Mouse (Mus musculus): ENCODE measurements around the gene Hnrnpul1. TPM values are rescaled to one million over a fixed set of nuclear protein-coding genes. Genes with fewer than 3 reads are reported as not detected.

Hnrnpul1 gene
- total RNA-seq, 2 experiments from 2014 or later: 55.3 to 57.2 TPM

Other genes starting within 250 kb of the Hnrnpul1 start
- gene Ceacam2, start 214.9 kb downstream of the Hnrnpul1 start, total RNA-seq (2021): under 1 TPM; 0.49 to 0.59 TPM
- gene Erich4, start 138.9 kb downstream of the Hnrnpul1 start, total RNA-seq (2021): not detected
- 10 to 100 TPM; 36.9 to 38.6 TPM for gene Dmac2, start 135.3 kb downstream of the Hnrnpul1 start, total RNA-seq (2021)
- 1 to 10 TPM in 1 of 2 experiments, under 1 TPM in 1; 0.87 to 1.5 TPM for gene B3gnt8, start 128.1 kb downstream of the Hnrnpul1 start, total RNA-seq (2021)
- 10 to 100 TPM; 73.7 to 80.6 TPM for gene Bckdha, start 95.8 kb downstream of the Hnrnpul1 start, total RNA-seq (2021)
- gene Exosc5, start 95.6 kb downstream of the Hnrnpul1 start, total RNA-seq (2021): 10 to 100 TPM; 19.5 to 20.8 TPM
- not detected for gene Tmem91, start 79.6 kb downstream of the Hnrnpul1 start, total RNA-seq (2021)
- gene B9d2, start 74.0 kb downstream of the Hnrnpul1 start, total RNA-seq (2021): 1 to 10 TPM; 8.4 to 8.8 TPM
- gene Tgfb1, start 67.8 kb downstream of the Hnrnpul1 start, total RNA-seq (2021): 1 to 10 TPM; 6.3 to 7.2 TPM
- 10 to 100 TPM; 33.6 to 36.2 TPM for gene Ccdc97, start 35.7 kb downstream of the Hnrnpul1 start, total RNA-seq (2021)
- 10 to 100 TPM; 41.1 to 42.4 TPM for gene Axl, start 33.9 kb upstream of the Hnrnpul1 start, total RNA-seq (2021)
- under 1 TPM; 0.13 to 0.16 TPM for gene Cyp2s1, start 62.2 kb upstream of the Hnrnpul1 start, total RNA-seq (2021)
- not detected for gene Cyp2b10, start 142.9 kb upstream of the Hnrnpul1 start, total RNA-seq (2021)